Mouse (Mus musculus): ENCODE data around the gene Hecw1. TPM values are rescaled to one million over a fixed set of nuclear protein-coding genes. Genes with fewer than 3 reads are reported as not detected.

Hecw1 gene
- polyA plus RNA-seq, 1 experiment from 2014 or later = 0.32 TPM

Other genes with a start within 250 kb of the Hecw1 start
- gene Mrpl32, start 89.9 kb upstream of the Hecw1 start, polyA plus RNA-seq (2015; fragmentation: Nextera tagmentation; extraction: Ambion mirVana) = 102 and 115 TPM in 2 replicates
- gene Psma2, start 90.0 kb upstream of the Hecw1 start, polyA plus RNA-seq (2015; fragmentation: Nextera tagmentation; extraction: Ambion mirVana) = 173 and 175 TPM in 2 replicates
- gene AW209491, start 106.9 kb upstream of the Hecw1 start, polyA plus RNA-seq (2015; fragmentation: Nextera tagmentation; extraction: Ambion mirVana) = 13.6 and 15.8 TPM in 2 replicates